In the genomic region with DNA sequence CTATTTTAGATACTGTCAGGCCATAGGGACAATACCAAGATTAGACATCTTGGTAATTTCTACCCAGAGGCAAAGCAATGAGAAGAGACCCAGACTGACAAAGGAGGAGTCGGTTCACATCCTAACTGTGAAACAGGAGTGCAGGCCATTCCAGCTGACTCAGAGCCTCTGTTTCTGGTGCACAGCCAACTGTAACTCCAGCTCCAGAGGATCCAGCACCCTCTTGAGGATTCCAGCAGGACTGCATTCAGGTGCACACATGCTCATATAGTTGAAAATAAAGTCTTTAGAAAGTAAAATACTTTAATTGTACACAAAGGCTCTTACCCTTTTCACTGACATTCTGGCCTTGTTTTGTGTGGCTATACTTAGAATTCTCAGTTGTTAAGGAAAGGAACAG, we compare ENCODE assay signal across 8 mouse cellular contexts. TPM values are rescaled to one million over a fixed set of nuclear protein-coding genes. Genes with fewer than 3 reads are reported as not detected.
A peak's percentile ranks its signal among the peaks of the same experiment; 100 is the strongest.
DNase-seq lines count a peak whose midpoint lies in the region; ATAC-seq lines count a peak whose summit lies in the region.
"Had no signal": no experiment of that assay in that cellular context is flagged by ENCODE, and none has a peak within 500 bp of the region (broad histone marks: within the 10 kb centered on the region; RNA-seq: fewer than 3 reads in every experiment).

No protein-coding gene starts in this region.

- DNase-seq in layer of hippocampus, postnatal 10 days (ENCODE audit: low spot score in 2 of 2) = peak; percentile 32 to 38
- no peak for DNase-seq in layer of hippocampus, adult 18-20 months (ENCODE audit: low spot score in 2 of 2)
- peak; percentile 57 for DNase-seq in adipocyte (ENCODE audit: low spot score)
- DNase-seq in lung, postnatal 25 days (ENCODE audit: low spot score) = peak; percentile 32
- DNase-seq in forebrain, embryonic 10.5 days (ENCODE audit: extremely low spot score, low spot score) = no peak

- H3K27me3 ChIP-seq in forebrain, embryonic 10.5 days (ENCODE audit: poor library complexity, severe bottlenecking) = no peaks in the 10 kb centered on the region
- H3K27me3 ChIP-seq in forebrain, embryonic 13.5 days = no peaks in the 10 kb centered on the region

- H3K9me3 ChIP-seq in forebrain, embryonic 10.5 days = peaks cover 14% of the 10 kb centered on the region; the same call in 1 of the 2 replicates
- H3K9me3 ChIP-seq in forebrain, embryonic 13.5 days (replicated peaks) = 0 out of 2 replicates have a peak, but pooled peaks cover 3% of the 10 kb centered on the region

- H3K36me3 ChIP-seq in forebrain, embryonic 10.5 days (replicated peaks) = no peaks in the 10 kb centered on the region
- H3K36me3 ChIP-seq in forebrain, embryonic 13.5 days (ENCODE audit: poor library complexity, severe bottlenecking) = no peaks in the 10 kb centered on the region

- no peaks in the 10 kb centered on the region for H3K4me1 ChIP-seq in forebrain, embryonic 10.5 days
- no peaks in the 10 kb centered on the region for H3K4me1 ChIP-seq in forebrain, embryonic 13.5 days

- WGBS in forebrain, embryonic 10.5 days = 89% methylated on average over 1 of the region's 1 CpGs
- 68% methylated on average over 1 of the region's 1 CpGs for WGBS in forebrain, embryonic 13.5 days

- H3K4me3 ChIP-seq in forebrain, embryonic 10.5 days = no peak overlapping the region
- H3K4me3 ChIP-seq in forebrain, embryonic 13.5 days = no peak overlapping the region

- no peak overlapping the region for H3K9ac ChIP-seq in forebrain, embryonic 13.5 days

- H3K27ac ChIP-seq in forebrain, embryonic 10.5 days = no peak overlapping the region
- H3K27ac ChIP-seq in forebrain, embryonic 13.5 days = no peak overlapping the region

- ATAC-seq in common myeloid progenitor, adult 5-6 weeks (replicated peaks; ENCODE audit: low read depth, poor library complexity, severe bottlenecking) = peak; percentile 83
- ATAC-seq in forebrain, embryonic 13.5 days = no peak

- H3K4me2 ChIP-seq in forebrain, embryonic 13.5 days = no peak overlapping the region

RNA-seq across cellular contexts. Expression of gene Ppp1r14c, which starts 40.4 kb away (rescaled TPM):
- total RNA-seq in layer of hippocampus, postnatal 10 days (2021) = 100 to 1,000 TPM in 1 of 2 experiments, 10 to 100 TPM in 1; 95.9 to 102 TPM
- total RNA-seq in layer of hippocampus, adult 18-20 months (2021) = 10 to 100 TPM; 15.7 to 16.6 TPM
- not detected in 2 replicates for total RNA-seq in common myeloid progenitor, adult 5-6 weeks (2017)
- polyA plus RNA-seq in forebrain, embryonic 10.5 days (2016; fragmentation: Nextera tagmentation; extraction: Ambion mirVana) = 1.3 and 1.5 TPM in 2 replicates
- 22.2 and 26.1 TPM in 2 replicates for polyA plus RNA-seq in forebrain, embryonic 13.5 days (2015; fragmentation: Nextera tagmentation; extraction: Ambion mirVana)

RNA-seq across cellular contexts. Expression of gene H60c, which starts 57.9 kb away (rescaled TPM):
- total RNA-seq in layer of hippocampus, postnatal 10 days (2021) = not detected
- not detected for total RNA-seq in layer of hippocampus, adult 18-20 months (2021)
- total RNA-seq in common myeloid progenitor, adult 5-6 weeks (2017) = not detected in 2 replicates
- polyA plus RNA-seq in forebrain, embryonic 10.5 days (2016; fragmentation: Nextera tagmentation; extraction: Ambion mirVana) = not detected in 2 replicates
- polyA plus RNA-seq in forebrain, embryonic 13.5 days (2015; fragmentation: Nextera tagmentation; extraction: Ambion mirVana) = not detected in 2 replicates
- total RNA-seq: left cerebral cortex, postnatal 10 days had no signal

Comparison
In these comparisons a context has a peak if more than half of its experiments do, and no peak if none do; other contexts are left out.
1. DNase-seq: peak in layer of hippocampus, postnatal 10 days (2 of 2), adipocyte (single experiment) and lung, postnatal 25 days (single experiment); none in layer of hippocampus, adult 18-20 months (0 of 2) and forebrain, embryonic 10.5 days (single experiment).
2. RNA of gene Ppp1r14c, which starts 40.4 kb away (total RNA-seq): 95.9 to 102 TPM in layer of hippocampus, postnatal 10 days and 15.7 to 16.6 TPM in layer of hippocampus, adult 18-20 months; not detected in common myeloid progenitor, adult 5-6 weeks; every median in the first group is over 10 times any median in the second.